Mouse (Mus musculus): ENCODE data around the gene Rec8. TPM values are rescaled to one million over a fixed set of nuclear protein-coding genes. Genes with fewer than 3 reads are reported as not detected.

The Rec8 gene
- total RNA-seq, 2 experiments from 2014 or later = 0.87 to 9.5 TPM

DNA sequence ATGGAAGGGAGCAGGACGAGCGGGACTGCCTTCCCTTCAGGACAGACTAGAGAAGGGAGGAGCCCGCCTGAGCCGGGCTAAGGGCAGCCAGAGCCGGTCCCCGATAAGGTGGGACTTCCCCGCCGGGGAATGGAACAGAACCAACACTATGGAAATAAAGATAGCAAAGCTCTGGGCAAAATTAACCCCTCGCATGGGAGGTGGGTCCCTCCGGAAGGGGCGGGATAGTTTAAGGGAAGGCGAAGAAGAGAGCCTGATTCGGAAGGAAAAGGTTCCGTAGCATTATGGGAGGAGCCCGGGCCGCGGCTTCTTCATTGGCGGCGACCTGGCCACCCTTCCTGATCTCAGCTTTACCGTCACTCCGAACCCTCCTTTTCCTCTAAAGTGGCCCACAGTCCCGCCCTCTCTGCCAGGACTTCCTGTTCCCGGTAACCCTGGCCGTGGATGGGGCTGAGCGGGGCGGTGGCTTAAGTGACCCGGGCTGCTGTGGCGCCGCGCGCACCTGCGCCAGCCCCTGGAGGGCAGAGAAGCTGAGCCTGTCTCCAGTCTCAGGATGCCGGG is 26.4 kb upstream of the Rec8 start, which contains the start of gene Rnf31:
Gene Rnf31 (plus strand): TSS at position 378 of the 561 bp plus-strand sequence.
- peak; percentile 82 for ATAC-seq (replicated peaks; ENCODE audit: poor library complexity)

DNA sequence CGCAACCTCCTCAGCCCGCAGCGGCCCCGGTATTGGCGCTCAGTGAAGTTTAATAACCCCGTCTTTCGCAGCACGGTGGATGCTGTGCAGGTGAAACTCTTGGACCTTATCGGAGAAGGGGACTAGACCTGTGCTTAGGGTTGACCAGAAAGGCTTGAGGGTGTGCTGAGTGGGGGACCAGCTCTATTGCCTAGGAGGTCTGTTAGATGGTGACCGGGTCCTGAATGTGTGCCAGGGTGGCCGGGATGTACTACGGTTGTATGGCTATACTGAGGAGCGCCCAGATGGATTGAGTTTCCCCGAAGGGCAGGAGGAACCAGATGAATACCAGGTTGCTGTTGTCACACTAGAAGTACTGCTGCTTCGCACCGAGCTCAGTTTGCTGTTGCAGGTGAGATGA is 25.6 kb upstream of the Rec8 start:
- no peak for ATAC-seq (replicated peaks; ENCODE audit: poor library complexity)

DNA sequence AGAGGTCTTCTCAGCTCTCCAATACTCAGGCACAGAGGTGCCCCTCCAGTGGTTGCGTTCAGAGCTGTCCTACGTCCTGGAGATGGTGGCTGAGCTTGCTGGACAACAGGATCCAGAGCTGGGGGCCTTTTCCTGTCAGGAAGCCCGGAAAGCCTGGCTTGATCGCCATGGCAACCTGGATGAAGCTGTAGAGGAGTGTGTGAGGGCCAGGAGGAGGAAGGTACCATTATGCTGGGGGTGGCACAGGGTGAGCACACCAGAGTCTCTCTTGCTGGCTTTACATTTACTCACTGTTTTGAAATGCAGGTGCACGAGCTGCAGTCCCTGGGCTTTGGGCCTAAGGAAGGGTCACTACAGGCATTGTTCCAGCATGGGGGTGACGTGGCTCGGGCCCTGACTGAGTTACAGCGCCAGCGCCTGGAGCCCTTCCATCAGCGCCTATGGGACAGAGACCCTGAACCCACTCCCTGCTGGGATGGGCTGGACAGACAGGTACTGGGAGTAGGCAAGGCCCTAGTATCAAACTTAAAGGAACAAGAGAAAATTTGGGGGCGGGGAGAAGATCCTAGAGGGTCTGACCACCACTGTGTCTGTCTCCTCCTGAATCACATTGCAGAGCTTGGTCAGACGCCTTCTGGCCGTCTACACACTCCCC is 21.7 kb upstream of the Rec8 start:
- no peak for ATAC-seq (replicated peaks; ENCODE audit: poor library complexity)

DNA sequence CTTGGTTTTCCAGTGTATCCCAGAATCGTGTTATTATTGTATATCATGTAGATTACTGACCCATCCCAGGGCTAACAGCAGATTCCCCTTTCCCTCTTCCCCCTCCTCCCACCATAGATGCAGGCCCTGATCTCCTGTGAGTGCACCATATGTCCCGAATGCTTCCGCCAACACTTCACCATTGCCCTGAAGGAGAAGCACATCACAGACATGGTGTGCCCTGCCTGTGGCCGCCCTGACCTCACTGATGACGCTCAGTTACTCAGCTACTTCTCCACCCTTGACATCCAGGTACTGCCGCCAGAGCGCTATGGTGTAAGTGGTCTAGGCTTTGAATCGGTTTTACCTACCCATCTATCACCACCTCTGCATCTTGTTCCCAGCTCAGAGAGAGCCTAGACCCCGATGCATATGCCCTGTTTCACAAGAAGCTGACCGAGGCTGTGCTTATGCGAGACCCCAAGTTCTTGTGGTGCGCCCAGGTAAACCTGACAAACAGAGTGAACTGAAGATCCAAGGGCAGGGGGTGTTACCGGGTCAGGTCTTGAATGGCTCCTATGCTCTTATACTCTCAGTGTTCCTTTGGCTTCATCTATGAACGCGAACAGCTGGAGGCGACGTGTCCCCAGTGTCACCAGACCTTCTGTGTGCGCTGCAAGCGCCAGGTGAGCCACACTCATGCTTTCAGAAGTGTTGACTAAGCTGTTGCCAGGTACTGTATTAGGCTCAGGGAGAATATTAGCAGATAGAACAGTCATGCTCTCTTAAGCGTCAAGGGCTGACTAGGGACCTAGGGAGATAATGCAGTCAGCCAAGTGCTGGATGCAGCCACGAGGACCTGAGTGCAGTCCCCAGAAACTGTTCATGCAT is 19.1 kb upstream of the Rec8 start:
- no peak for ATAC-seq (replicated peaks; ENCODE audit: poor library complexity)

DNA sequence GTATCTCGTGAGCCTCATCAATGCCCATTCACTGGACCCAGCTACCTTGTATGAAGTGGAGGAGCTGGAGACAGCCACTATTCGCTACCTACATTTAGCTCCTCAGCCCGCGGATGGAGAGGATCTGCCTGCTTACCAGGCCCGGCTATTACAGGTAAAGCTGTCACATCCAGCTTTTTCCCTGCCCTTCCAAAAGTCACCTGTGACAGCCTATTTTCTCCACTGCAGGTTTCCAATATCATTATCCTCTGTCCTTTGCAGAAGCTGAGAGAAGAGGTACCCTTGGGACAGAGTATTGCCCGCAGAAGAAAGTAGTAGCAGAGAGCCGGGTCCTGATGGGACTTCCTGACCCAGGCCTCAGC is 14.6 kb upstream of the Rec8 start, which contains the start of gene Irf9:
Gene Irf9 (plus strand): TSS at position 301 of the 362 bp plus-strand sequence.
- no peak for ATAC-seq (replicated peaks; ENCODE audit: poor library complexity)

DNA sequence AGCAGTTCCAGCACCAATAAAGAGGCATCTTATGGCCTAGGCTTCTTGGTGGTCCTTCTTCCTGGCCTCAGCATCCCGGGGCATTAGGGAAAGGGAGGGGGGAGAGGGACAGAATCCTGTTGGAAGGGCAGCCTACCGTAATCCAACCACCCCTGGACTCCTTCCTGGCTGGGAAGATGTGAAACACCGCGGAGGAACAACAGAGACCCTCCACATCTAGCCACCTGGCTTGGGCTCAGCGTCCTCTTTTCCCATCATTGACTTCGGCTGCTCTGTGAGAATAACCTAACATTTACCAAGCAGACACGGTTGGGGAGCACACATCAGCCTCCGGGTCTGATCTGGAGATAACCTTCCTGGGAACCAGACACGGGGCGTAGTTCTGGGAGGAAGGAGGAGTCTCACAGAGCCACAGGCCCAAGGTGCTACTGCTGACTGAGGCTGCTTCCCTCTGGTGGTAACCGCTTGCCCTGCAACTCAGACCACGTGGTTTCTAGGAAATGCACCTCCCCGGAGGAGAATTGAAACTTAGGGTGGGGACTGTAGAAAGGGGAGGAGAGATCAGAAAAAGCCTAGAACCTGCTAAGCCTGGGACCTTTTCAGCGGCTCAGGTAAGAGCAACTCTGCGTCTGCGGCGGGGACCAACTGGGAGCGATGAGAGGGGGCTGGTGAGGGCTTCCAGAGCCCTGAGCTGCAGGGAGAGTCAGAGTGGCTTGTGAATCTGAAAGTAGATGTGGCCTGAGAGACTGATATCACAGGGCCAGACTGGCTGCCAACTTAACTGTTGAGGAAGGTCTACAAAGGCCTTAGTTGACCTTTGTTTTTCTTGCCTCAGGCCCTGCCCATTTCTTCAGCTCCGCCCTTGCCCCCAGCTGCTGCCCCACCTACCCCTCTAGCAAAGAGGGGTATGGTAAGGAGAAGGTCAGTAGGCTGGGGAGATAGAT is 13.9 kb upstream of the Rec8 start:
- ATAC-seq (replicated peaks; ENCODE audit: poor library complexity) = peak; percentile 91

DNA sequence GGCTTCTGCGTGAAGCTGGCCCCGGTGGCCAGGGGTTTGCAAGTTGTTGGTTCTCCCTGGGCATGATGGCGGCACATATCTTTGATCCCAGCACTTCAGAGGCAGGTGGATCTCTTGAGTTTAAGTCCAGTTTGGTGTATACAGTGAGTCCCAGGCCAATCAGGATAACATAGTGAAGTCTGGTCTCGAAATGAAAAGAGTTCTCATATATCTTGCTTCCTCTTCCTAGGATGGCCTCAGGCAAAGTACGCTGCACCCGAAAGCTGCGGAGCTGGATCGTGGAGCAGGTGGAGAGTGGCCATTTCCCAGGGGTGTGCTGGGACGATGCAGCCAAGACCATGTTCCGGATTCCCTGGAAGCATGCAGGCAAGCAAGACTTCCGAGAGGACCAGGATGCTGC is 13.0 kb upstream of the Rec8 start:
- no peak for ATAC-seq (replicated peaks; ENCODE audit: poor library complexity)

DNA sequence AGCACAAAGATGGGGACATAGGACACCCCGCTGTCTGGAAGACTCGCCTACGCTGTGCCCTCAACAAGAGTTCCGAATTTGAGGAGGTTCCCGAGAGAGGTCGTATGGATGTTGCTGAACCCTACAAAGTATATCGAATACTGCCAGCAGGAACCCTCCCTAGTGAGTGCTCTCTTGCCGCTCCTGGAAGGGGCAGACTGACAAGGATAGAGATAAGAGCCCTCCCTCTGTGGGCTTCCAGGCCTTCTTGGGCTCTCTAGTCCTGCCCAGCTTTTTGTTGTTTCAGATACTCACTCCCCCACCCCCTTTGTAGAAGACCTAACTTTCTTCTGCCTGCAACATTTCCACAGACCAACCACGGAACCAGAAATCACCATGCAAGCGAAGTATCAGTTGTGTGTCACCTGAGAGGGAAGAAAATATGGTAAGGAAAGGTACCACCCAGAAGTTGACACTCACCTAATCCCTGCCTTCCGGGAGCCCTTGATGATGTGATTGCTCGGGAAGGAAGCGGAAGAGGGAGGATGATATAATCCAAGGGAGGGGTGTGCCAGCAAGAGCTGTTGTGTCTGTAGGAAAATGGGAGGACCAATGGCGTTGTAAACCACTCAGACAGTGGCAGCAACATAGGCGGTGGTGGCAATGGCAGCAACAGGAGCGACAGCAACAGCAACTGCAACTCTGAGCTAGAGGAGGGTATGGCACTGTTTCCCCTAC is 11.9 kb upstream of the Rec8 start:
- ATAC-seq (replicated peaks; ENCODE audit: poor library complexity) = no peak

DNA sequence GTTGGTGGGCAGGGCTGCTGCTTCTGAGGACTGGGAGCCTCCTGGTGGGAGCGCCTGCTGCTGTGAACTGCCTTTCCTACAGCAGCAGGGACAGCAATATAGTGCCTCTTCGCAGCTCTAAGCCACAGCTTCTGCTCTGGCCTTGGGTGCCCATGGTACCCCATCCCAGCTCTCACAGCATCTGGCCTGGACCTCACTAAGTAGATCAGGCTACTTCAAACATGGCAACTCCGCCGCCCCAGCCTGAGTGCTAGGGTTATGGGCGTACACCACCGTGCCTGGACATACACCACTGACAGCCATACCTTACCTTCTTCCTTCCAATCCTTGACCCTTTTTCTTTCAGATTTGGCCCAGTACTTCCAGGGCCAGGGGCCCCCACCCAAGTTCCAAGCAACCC is 9.5 kb upstream of the Rec8 start:
- ATAC-seq (replicated peaks; ENCODE audit: poor library complexity) = no peak

DNA sequence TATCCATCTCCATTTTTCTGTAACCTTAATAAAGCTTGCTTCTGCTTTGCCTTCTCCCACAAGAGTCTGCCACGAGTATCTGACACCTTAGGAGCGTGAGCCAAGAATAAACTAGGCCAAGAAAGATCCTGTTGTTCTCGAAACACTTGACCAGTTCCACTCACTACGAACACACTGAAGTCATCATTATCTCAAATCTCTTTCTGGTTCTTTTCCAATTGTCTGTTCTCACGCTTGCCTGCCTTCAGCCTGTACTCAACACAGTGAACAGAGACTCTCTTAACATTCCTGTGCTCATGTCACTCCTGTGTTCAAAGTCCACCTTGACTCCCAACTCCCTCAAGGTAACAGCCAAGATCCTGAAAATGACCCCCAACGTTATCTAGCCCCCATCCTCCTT is 4.5 kb upstream of the Rec8 start:
- ATAC-seq (replicated peaks; ENCODE audit: poor library complexity) = no peak

DNA sequence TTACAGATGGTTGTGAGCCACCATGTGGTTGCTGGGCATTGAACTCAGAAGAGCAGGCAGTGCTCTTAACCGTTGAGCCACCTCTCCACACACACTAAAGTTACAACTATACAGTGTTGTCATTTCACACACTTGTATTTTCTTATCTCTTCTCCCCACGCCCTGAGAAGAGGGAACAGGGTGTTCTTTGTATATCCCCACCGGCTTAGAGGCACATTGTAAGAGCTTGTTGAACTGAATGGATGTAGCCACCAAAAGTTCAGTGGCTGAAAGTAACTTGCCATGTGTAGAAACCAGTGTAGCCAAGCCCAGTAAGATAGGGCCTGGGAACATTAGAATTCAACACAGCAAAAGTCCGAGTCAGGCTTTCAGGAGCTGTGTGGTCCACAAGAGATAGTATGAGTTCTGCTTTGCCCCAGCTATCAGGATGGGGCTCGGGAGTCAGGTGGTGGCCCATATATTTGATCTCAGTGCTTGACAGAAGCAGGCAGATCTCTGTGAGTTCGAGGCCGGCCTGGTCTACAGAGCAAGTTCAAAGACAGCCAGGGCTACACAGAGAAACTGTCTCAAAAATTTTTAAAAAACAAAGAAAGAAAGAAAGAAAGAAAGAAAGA is 3.2 kb upstream of the Rec8 start:
- ATAC-seq (replicated peaks; ENCODE audit: poor library complexity) = peak; percentile 61

DNA sequence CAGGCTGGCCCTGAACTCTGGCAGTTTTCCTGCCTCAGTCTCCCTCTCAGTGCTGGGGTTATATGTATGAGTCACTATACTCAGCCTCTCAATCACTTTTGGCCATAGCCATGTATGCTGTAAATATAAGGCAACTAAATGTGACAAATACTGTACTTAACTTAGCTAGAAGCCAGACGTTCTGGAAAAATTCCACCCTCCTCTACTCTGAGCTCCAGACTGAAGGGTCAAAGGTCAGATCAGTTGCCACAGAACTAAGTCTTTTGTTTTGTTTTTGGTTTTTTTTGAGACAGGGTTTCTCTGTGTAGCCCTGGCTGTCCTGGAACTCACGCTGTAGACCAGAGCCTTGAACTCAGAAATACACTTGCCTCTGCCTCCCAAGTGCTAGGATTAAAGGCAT is 2.0 kb upstream of the Rec8 start:
- no peak for ATAC-seq (replicated peaks; ENCODE audit: poor library complexity)

DNA sequence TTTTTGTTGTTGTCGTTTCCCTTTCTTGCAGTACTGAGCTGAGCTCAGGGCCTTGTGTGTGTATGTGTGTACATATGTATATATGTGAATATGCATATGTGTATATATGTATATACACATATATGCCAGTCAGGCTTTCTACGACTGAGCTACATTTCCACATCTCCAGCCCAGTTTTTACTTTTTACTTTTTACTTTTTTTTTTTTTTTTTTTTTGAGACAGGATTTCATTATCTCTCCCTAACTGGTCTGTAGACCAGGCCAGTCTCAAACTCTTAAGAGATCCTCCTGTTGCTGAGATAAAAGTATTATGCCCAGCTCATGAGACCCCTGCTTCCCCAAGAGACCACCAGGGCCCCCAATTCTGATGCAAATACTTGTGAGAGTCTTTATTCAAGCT is 993 bp upstream of the Rec8 start:
- ATAC-seq (replicated peaks; ENCODE audit: poor library complexity) = no peak

DNA sequence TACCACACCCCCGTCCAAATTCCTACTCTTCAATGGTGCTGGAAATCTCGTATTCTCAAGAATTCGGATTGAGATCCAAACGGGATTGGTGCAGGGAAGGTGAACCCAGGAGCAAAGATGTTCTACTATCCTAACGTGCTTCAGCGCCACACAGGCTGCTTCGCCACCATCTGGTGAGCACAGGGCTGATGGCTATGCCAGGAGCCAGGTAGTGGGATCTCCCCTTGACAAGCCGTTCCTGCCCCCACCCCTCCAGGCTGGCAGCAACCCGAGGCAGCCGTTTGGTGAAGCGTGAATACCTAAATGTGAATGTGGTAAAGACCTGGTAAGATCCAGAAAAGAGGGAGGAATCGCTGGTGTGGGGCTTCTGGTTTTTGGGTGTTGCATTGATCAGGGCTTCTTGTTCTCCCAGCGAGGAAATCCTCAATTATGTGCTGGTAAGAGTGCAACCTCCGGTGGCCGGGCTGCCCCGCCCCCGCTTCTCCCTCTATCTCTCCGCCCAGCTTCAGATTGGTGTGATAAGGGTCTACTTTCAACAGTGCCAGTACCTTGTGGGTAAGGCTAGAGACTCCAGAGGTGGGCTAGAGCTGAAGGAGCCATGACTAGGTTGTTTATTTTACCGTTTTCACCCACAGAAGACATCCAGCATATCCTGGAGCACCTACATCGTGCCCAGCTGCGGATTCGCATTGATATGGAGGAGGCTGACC is 804 bp downstream of the Rec8 start:
- peak; percentile 51 for ATAC-seq (replicated peaks; ENCODE audit: poor library complexity)

DNA sequence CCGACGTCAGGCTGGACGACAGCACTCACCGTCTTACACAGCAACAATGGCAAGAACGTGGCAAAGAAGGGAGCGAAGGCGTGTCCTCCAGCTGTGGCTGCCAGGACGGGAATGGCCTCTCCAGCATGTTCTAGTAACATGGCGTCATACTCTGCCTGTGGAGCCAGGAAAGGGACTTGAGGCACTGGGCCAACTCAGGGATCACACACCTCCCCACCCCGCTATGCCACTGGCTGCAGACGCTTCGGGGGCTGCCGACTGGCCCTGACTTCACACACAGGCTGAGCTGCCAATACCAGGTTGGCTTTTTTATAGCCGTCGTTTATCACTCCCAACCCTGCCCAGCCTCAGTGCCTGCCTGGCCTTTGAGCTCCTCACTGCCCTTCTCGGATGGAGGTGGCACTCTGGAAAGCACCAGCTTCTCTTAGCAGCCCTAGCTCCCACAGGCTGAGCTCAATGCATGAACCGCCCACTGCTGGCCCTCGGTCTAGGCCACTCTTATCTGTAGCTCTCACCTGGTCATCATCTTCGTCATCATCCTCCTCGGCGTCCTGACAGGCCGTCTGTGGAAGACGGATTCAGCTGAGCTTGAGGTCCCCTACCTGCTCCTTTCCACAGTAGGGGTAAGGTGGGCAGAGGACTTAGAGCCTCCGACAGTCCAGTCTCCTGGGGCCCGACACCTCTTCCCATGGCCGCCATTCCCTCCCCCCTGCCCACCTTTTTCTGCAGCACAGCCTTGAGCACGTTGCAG is 10.4 kb downstream of the Rec8 start:
- ATAC-seq (replicated peaks; ENCODE audit: poor library complexity) = no peak

DNA sequence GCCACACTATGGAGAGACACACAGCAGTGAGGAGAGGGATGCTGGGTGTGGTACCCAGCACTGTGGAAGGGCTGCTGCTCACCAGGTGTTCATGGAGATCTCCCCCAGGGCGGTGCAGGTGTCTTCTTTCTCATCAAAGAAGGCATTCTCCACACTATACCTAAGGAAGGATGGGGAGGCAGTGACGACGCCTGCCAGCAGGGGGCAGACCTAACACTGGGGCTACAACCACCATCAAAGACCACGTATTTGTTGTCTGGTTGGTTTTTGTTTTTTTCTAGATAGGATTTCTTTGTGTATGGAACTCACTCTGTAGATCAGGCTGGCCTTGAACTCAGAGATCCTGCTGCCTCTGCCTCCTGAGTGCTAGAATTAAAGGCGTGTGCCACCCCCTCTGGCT is 11.5 kb downstream of the Rec8 start:
- peak; percentile 83 for ATAC-seq (replicated peaks; ENCODE audit: poor library complexity)

DNA sequence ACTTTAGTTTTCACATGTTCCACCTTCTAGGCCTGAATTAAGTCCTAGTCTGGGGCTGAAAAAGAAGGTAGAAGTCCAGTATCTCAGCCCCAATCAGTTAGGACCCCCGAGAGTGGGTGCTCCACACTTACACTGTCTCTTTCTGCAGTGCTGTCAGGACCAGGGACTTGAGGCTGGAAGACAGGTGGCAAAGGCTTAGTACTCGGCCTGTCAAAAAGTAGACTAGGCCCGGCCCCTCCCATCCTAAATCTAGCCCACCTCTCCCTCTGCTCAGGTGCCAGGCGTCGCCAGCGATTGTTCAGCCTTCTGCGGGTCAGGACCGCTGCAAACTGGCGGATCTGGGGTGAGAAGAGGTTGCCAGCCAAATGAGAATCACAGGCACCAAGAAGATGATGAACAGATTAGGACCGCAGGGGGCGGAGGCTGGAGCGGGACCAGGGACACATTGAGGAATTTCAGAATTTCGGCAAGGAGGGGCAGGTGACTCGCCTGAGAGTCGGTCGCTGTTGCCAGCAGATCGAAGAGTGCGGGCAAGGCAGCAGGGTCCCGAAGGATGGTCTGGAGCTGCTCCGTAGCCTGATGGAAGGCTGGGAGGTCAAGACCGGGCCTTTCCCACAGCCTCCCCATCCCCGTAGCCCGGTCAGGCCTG is 17.2 kb downstream of the Rec8 start:
- ATAC-seq (replicated peaks; ENCODE audit: poor library complexity) = peak; percentile 33

DNA sequence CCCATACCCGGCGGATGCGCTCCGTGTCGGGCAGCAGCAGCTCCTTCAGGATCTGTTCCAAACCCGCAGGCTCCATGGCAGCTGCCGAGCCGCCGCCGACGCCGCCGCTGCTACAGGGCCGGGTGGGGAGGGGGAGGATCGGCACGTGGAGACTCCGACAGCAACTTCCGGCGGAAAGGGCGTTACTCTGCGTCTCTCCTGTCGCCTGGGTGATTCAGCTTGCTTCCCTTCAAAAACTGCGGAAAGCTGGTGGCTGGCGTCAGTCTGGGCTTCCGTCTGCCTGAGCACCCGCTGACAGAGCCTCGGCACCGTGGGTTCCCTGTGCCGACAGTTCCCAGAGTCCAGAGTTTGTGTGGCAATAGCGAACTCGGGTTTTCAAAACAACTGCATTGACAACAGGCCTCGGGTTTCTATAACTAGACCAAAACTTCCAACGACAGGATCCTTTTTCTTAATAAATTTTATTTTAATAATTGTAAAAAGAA is 17.7 kb downstream of the Rec8 start, which contains the start of gene Ipo4:
Gene Ipo4 (minus strand): TSS at position 435 of the 485 bp plus-strand sequence.
- peak; percentile 98 for ATAC-seq (replicated peaks; ENCODE audit: poor library complexity)

Data from megakaryocyte progenitor cell, adult 5-6 weeks (primary cell).